Mouse (Mus musculus): ENCODE results near the gene Timm8b. TPM values are rescaled to one million over a fixed set of nuclear protein-coding genes. Genes with fewer than 3 reads are reported as not detected.

Timm8b gene
- total and polyA plus RNA-seq, 2 experiments from 2014 or later, result 131 to 442 TPM

- Histone ChIP-seq H3K9ac (replicated peaks; ENCODE audit: low read length) (no peak overlapping the region), H3K27ac (no peak overlapping the region), H3K27me3 (ENCODE audit: insufficient read depth, low read length) (no peaks in the 10 kb centered on the region), H3K4me1 (ENCODE audit: insufficient read depth, low read length) (peaks cover 6% of the 10 kb centered on the region; the same call in 1 of the 2 replicates), H3K36me3 (ENCODE audit: insufficient read depth, low read length) (peaks cover 45% of the 10 kb centered on the region), H3K4me2 (ENCODE audit: low read depth, low read length) (no peak overlapping the region), H3K9me3 (ENCODE audit: low read length) (no peaks in the 10 kb centered on the region), H3K4me3 (ENCODE audit: low read length) (no peak overlapping the region)
- TF ChIP-seq CTCF (IDR thresholded peaks at IDR 0.05; ENCODE audit: low read depth), result no peak
- no peak for ATAC-seq
- WGBS, result 94% methylated on average over 8 of the region's 8 CpGs
- DNase-seq (ENCODE audit: low spot score), result no peak
Measured at GRCm38 (mm10) chr9:50596973-50597372, 6.7 kb upstream of the Timm8b start.

DNA sequence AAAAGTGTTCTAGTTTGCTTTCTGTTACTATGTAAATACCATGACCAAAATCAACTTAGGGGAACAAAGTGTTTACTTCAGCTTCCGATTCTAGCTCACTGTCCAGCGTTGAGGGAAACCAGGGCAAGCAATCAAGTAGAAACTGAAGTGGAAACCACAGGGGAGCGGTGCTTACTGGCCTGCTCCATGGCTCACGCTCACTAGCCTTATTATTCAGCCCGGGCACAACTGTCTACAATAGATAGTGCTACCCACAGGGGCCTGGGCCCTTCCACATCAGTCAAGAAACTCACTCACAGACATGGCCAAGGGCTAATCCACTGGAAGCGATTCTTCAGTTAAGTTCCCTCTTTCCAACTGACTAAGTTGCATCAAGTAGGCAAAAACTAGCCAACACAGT lies 2.2 kb upstream of the Timm8b start:
- DNase-seq (ENCODE audit: low spot score), result no peak

GRCm38 (mm10) chr9:50602055-50602845 lies 1.5 kb upstream of the Timm8b start:
- Histone ChIP-seq H3K36me3 (ENCODE audit: insufficient read depth, low read length) (peaks cover 33% of the 10 kb centered on the region), H3K9ac (replicated peaks; ENCODE audit: low read length) (0 out of 2 replicates have a peak overlapping the region, but pooled peaks have one; percentile 5), H3K27me3 (ENCODE audit: insufficient read depth, low read length) (no peaks in the 10 kb centered on the region), H3K9me3 (ENCODE audit: low read length) (no peaks in the 10 kb centered on the region), H3K4me1 (ENCODE audit: insufficient read depth, low read length) (peaks cover 17% of the 10 kb centered on the region), H3K27ac (no peak overlapping the region), H3K4me3 (ENCODE audit: low read length) (peak overlapping the region; percentile 90), H3K4me2 (ENCODE audit: low read depth, low read length) (peak overlapping the region; percentile 86)
- WGBS, result 92% methylated on average over 7 of the region's 7 CpGs
- ATAC-seq (no peak), DNase-seq (ENCODE audit: low spot score) (no peak)
- TF ChIP-seq CTCF (IDR thresholded peaks at IDR 0.05; ENCODE audit: low read depth), result no peak

More for the DNA sequence above, 2.2 kb upstream of the Timm8b start:
- Histone ChIP-seq H3K4me1 (ENCODE audit: insufficient read depth, low read length) (peaks cover 17% of the 10 kb centered on the region), H3K4me2 (ENCODE audit: low read depth, low read length) (no peak overlapping the region), H3K27ac (no peak overlapping the region), H3K36me3 (ENCODE audit: insufficient read depth, low read length) (peaks cover 39% of the 10 kb centered on the region), H3K27me3 (ENCODE audit: insufficient read depth, low read length) (no peaks in the 10 kb centered on the region), H3K9me3 (ENCODE audit: low read length) (no peaks in the 10 kb centered on the region), H3K9ac (replicated peaks; ENCODE audit: low read length) (no peak overlapping the region), H3K4me3 (ENCODE audit: low read length) (no peak overlapping the region)
- ATAC-seq, result no peak
- no peak for TF ChIP-seq CTCF (IDR thresholded peaks at IDR 0.05; ENCODE audit: low read depth)
- 78% methylated on average over 6 of the region's 6 CpGs for WGBS

- H3K36me3 ChIP-seq (ENCODE audit: insufficient read depth, low read length), result peaks cover 19% of the 10 kb centered on the region
- under 1% methylated on average over 24 of the region's 24 CpGs for WGBS
Measured at GRCm38 (mm10) chr9:50603998-50604324, 251 bp downstream of the Timm8b start.

GRCm38 (mm10) chr9:50604338-50604737 lies 628 bp downstream of the Timm8b start:
- H3K9me3 ChIP-seq (ENCODE audit: low read length), result no peaks in the 10 kb centered on the region
- ATAC-seq (no peak), DNase-seq (ENCODE audit: low spot score) (peak; percentile 16)
- peak overlapping the region; percentile 86 for H3K9ac ChIP-seq (replicated peaks; ENCODE audit: low read length)
- peak overlapping the region; percentile 87 for H3K27ac ChIP-seq
- peaks cover 17% of the 10 kb centered on the region for H3K4me1 ChIP-seq (ENCODE audit: insufficient read depth, low read length)
- peak overlapping the region; percentile 90 for H3K4me3 ChIP-seq (ENCODE audit: low read length)
- 5% methylated on average over 6 of the region's 6 CpGs for WGBS
- no peak for TF ChIP-seq CTCF (IDR thresholded peaks at IDR 0.05; ENCODE audit: low read depth)
- peak overlapping the region; percentile 86 for H3K4me2 ChIP-seq (ENCODE audit: low read depth, low read length)
- H3K36me3 ChIP-seq (ENCODE audit: insufficient read depth, low read length), result peaks cover 17% of the 10 kb centered on the region
- no peaks in the 10 kb centered on the region for H3K27me3 ChIP-seq (ENCODE audit: insufficient read depth, low read length)

More at GRCm38 (mm10) chr9:50603998-50604324, 251 bp downstream of the Timm8b start:
- DNase-seq (ENCODE audit: low spot score) (no peak), ATAC-seq (peak; percentile 92)
- no peaks in the 10 kb centered on the region for H3K9me3 ChIP-seq (ENCODE audit: low read length)
- H3K4me3 ChIP-seq (ENCODE audit: low read length), result peak overlapping the region; percentile 90
- H3K4me1 ChIP-seq (ENCODE audit: insufficient read depth, low read length), result peaks cover 17% of the 10 kb centered on the region
- H3K9ac ChIP-seq (replicated peaks; ENCODE audit: low read length), result peak overlapping the region; percentile 86
- H3K4me2 ChIP-seq (ENCODE audit: low read depth, low read length), result peak overlapping the region; percentile 86
- TF ChIP-seq CTCF (IDR thresholded peaks at IDR 0.05; ENCODE audit: low read depth), result peak; percentile 65
- peak overlapping the region; percentile 87 for H3K27ac ChIP-seq
- no peaks in the 10 kb centered on the region for H3K27me3 ChIP-seq (ENCODE audit: insufficient read depth, low read length)

DNA sequence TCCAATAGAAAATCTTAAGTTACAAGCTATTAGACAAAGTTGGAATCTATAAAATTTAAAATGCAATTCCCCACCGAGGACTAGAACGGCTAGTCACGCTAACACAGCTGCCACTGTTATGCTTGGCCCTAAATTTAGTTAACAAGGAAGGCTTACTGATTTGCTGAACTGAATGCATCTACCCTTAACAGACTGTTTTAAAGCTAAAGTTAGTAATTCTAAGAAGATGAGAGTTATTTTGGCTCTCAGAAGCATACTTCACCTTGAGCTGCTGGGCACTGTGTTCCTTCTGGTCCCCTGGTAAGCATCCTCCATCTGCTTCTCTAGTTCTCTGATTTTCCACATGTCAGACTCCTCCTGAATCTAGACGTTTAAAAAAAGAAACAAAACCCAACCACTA lies 8.4 kb downstream of the Timm8b start:
- H3K4me1 ChIP-seq (ENCODE audit: insufficient read depth, low read length), result peaks cover 4% of the 10 kb centered on the region; the same call in 1 of the 2 replicates
- H3K9me3 ChIP-seq (ENCODE audit: low read length), result no peaks in the 10 kb centered on the region
- DNase-seq (ENCODE audit: low spot score) (no peak), ATAC-seq (no peak)
- H3K9ac ChIP-seq (replicated peaks; ENCODE audit: low read length), result no peak overlapping the region
- WGBS, result 91% methylated on average over 4 of the region's 4 CpGs
- no peak for TF ChIP-seq CTCF (IDR thresholded peaks at IDR 0.05; ENCODE audit: low read depth)
- no peak overlapping the region for H3K4me2 ChIP-seq (ENCODE audit: low read depth, low read length)
- peaks cover 25% of the 10 kb centered on the region; the same call in 1 of the 2 replicates for H3K36me3 ChIP-seq (ENCODE audit: insufficient read depth, low read length)
- no peak overlapping the region for H3K4me3 ChIP-seq (ENCODE audit: low read length)
- H3K27me3 ChIP-seq (ENCODE audit: insufficient read depth, low read length), result no peaks in the 10 kb centered on the region
- H3K27ac ChIP-seq, result no peak overlapping the region

DNA sequence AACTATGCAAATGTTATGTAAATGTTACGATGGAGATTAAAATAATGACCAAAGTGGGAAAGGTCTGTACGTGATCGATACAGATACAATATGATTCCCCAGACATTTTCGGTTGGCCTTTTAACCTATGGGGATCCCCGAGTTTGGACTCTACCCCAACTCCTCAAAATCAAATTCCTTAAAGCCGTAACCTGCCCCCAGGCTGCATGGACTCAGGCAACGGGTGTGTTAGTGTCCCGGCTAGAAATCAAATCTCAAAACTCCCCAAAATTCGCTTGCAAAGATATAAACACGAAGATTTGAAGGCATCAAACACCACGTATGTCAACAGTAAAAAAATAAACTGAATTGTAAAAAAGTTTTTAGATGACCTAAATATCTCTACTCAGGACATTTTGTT lies 12.5 kb downstream of the Timm8b start:
- WGBS, result 39% methylated on average over 11 of the region's 11 CpGs
- H3K36me3 ChIP-seq (ENCODE audit: insufficient read depth, low read length), result peaks cover 21% of the 10 kb centered on the region; the same call in 1 of the 2 replicates
- no peaks in the 10 kb centered on the region for H3K27me3 ChIP-seq (ENCODE audit: insufficient read depth, low read length)
- H3K27ac ChIP-seq, result peak overlapping the region; percentile 96; the same call in 1 of the 2 replicates
- H3K9me3 ChIP-seq (ENCODE audit: low read length), result no peaks in the 10 kb centered on the region
- no peak for TF ChIP-seq CTCF (IDR thresholded peaks at IDR 0.05; ENCODE audit: low read depth)
- peak overlapping the region; percentile 75 for H3K4me2 ChIP-seq (ENCODE audit: low read depth, low read length)
- peaks cover 4% of the 10 kb centered on the region; the same call in 1 of the 2 replicates for H3K4me1 ChIP-seq (ENCODE audit: insufficient read depth, low read length)
- no peak for DNase-seq (ENCODE audit: low spot score)
- peak overlapping the region; percentile 98 for H3K4me3 ChIP-seq (ENCODE audit: low read length)
- H3K9ac ChIP-seq (replicated peaks; ENCODE audit: low read length), result peak overlapping the region; percentile 94
- ATAC-seq, result no peak
